Mouse (Mus musculus): ENCODE results near the gene Efcab3. TPM values are rescaled to one million over a fixed set of nuclear protein-coding genes. Genes with fewer than 3 reads are reported as not detected.

Gene Efcab3
- polyA plus RNA-seq, 1 experiment from 2014 or later = 0.22 TPM

- ATAC-seq = no peak
- ChIA-PET POLR2A (no interaction called here), CTCF (interaction anchor here (1.0 to 1.5 kb wide), 3 partner anchors 17 to 33 kb away, joined by 3 to 4 read pairs (median 3); partner anchors contain the start of gene Tlk2)
- in situ Hi-C loops (cut with MboI; ENCODE audit: low pct_unique_long_range_greater_than_20kb) = loop anchor here (25.0 kb wide), 1 partner anchor 833 kb away; no protein-coding TSS in a partner anchor
- H3K27me3 ChIP-seq = no peaks in the 10 kb centered on the region
- TF ChIP-seq CTCF (IDR thresholded peaks at IDR 0.05) = no peak
- no peak for DNase-seq (ENCODE audit: low read depth, low spot score)
These were observed 81.8 kb downstream of the Efcab3 start for GRCm38 (mm10) chr11:105145211-105145610.

GRCm38 (mm10) chr11:105146593-105146992 is 83.2 kb downstream of the Efcab3 start, which contains the start of gene Gm10842:
Gene Gm10842 (plus strand): TSS chr11:105146893.
- ChIA-PET CTCF (interaction anchor here (1.5 kb wide), 1 partner anchor 18 kb away, joined by 4 read pairs; no protein-coding TSS in a partner anchor), POLR2A (no interaction called here)
- no peak for ATAC-seq
- H3K27me3 ChIP-seq = no peaks in the 10 kb centered on the region
- DNase-seq (ENCODE audit: low read depth, low spot score) = no peak
- no peak for TF ChIP-seq CTCF (IDR thresholded peaks at IDR 0.05)
- in situ Hi-C loops (cut with MboI; ENCODE audit: low pct_unique_long_range_greater_than_20kb) = loop anchor here (25.0 kb wide), 1 partner anchor 834 kb away; no protein-coding TSS in a partner anchor

- TF ChIP-seq CTCF (IDR thresholded peaks at IDR 0.05) = no peak
- CTCF ChIA-PET = interaction anchor here (0.7 kb wide), 1 partner anchor 1443 kb away, joined by 3 read pairs; no protein-coding TSS in a partner anchor
- no peaks in the 10 kb centered on the region for H3K27me3 ChIP-seq
- DNase-seq (ENCODE audit: low read depth, low spot score) = no peak
- POLR2A ChIA-PET = no interaction called here
- in situ Hi-C loops (cut with MboI; ENCODE audit: low pct_unique_long_range_greater_than_20kb) = loop anchor here (25.0 kb wide), 1 partner anchor 837 kb away; no protein-coding TSS in a partner anchor
- no peak for ATAC-seq
These were observed 86.0 kb downstream of the Efcab3 start for GRCm38 (mm10) chr11:105149353-105149752.

GRCm38 (mm10) chr11:105149766-105150165 is 86.4 kb downstream of the Efcab3 start:
- in situ Hi-C loops (cut with MboI; ENCODE audit: low pct_unique_long_range_greater_than_20kb) = loop anchor here (25.0 kb wide), 1 partner anchor 837 kb away; no protein-coding TSS in a partner anchor
- no peaks in the 10 kb centered on the region for H3K27me3 ChIP-seq
- DNase-seq (ENCODE audit: low read depth, low spot score) = no peak
- ATAC-seq = no peak
- ChIA-PET POLR2A (no interaction called here), CTCF (no interaction called here)
- TF ChIP-seq CTCF (IDR thresholded peaks at IDR 0.05) = no peak

- ATAC-seq (no peak), DNase-seq (ENCODE audit: low read depth, low spot score) (no peak)
- CTCF ChIA-PET = no interaction called here
- POLR2A ChIA-PET = no interaction called here
- H3K27me3 ChIP-seq = no peaks in the 10 kb centered on the region
- in situ Hi-C loops (cut with MboI; ENCODE audit: low pct_unique_long_range_greater_than_20kb) = no loop called here
- no peak for TF ChIP-seq CTCF (IDR thresholded peaks at IDR 0.05)
These were observed 87.3 kb downstream of the Efcab3 start for GRCm38 (mm10) chr11:105150691-105151090.

- ATAC-seq = no peak
These were observed 88.0 kb downstream of the Efcab3 start for GRCm38 (mm10) chr11:105151226-105152016.

GRCm38 (mm10) chr11:105152017-105152300 is 88.6 kb downstream of the Efcab3 start:
- in situ Hi-C loops (cut with MboI; ENCODE audit: low pct_unique_long_range_greater_than_20kb) = no loop called here
- no peak for DNase-seq (ENCODE audit: low read depth, low spot score)
- no peaks in the 10 kb centered on the region for H3K27me3 ChIP-seq
- ATAC-seq = no peak
- no peak for TF ChIP-seq CTCF (IDR thresholded peaks at IDR 0.05)
- ChIA-PET POLR2A (interaction anchor here (0.6 kb wide), 2 partner anchors 39 to 975 kb away, joined by 3 to 6 read pairs; no protein-coding TSS in a partner anchor), CTCF (no interaction called here)

More at GRCm38 (mm10) chr11:105151226-105152016, 88.0 kb downstream of the Efcab3 start:
- no peaks in the 10 kb centered on the region for H3K27me3 ChIP-seq
- TF ChIP-seq CTCF (IDR thresholded peaks at IDR 0.05) = no peak
- no peak for DNase-seq (ENCODE audit: low read depth, low spot score)
- in situ Hi-C loops (cut with MboI; ENCODE audit: low pct_unique_long_range_greater_than_20kb) = no loop called here
- CTCF ChIA-PET = no interaction called here
- POLR2A ChIA-PET = interaction anchor here (0.6 kb wide), 2 partner anchors 39 to 976 kb away, joined by 3 to 6 read pairs; no protein-coding TSS in a partner anchor

GRCm38 (mm10) chr11:105152357-105152899 is 89.0 kb downstream of the Efcab3 start:
- DNase-seq (ENCODE audit: low read depth, low spot score) = no peak
- TF ChIP-seq CTCF (IDR thresholded peaks at IDR 0.05) = no peak
- CTCF ChIA-PET = no interaction called here
- no peaks in the 10 kb centered on the region for H3K27me3 ChIP-seq
- POLR2A ChIA-PET = interaction anchor here (0.6 kb wide), 1 partner anchor 38 kb away, joined by 6 read pairs; no protein-coding TSS in a partner anchor
- in situ Hi-C loops (cut with MboI; ENCODE audit: low pct_unique_long_range_greater_than_20kb) = no loop called here
- no peak for ATAC-seq

GRCm38 (mm10) chr11:105153068-105153833 is 89.9 kb downstream of the Efcab3 start:
- in situ Hi-C loops (cut with MboI; ENCODE audit: low pct_unique_long_range_greater_than_20kb) = no loop called here
- CTCF ChIA-PET = no interaction called here
- POLR2A ChIA-PET = no interaction called here
- no peak for TF ChIP-seq CTCF (IDR thresholded peaks at IDR 0.05)
- ATAC-seq (peak; percentile 58), DNase-seq (ENCODE audit: low read depth, low spot score) (no peak)
- no peaks in the 10 kb centered on the region for H3K27me3 ChIP-seq

- ChIA-PET CTCF (no interaction called here), POLR2A (interaction anchor here (0.6 kb wide), 1 partner anchor 574 kb away, joined by 6 read pairs; no protein-coding TSS in a partner anchor)
- ATAC-seq = no peak
- H3K27me3 ChIP-seq = no peaks in the 10 kb centered on the region
- TF ChIP-seq CTCF (IDR thresholded peaks at IDR 0.05) = no peak
- DNase-seq (ENCODE audit: low read depth, low spot score) = no peak
- in situ Hi-C loops (cut with MboI; ENCODE audit: low pct_unique_long_range_greater_than_20kb) = no loop called here
These were observed 92.5 kb downstream of the Efcab3 start for GRCm38 (mm10) chr11:105155915-105156314.

Measured in Patski (cell line).